Mouse (Mus musculus) kidney, adult 2 months (tissue): ENCODE measurements at regions not wholly inside any gene's neighbourhood (a gene's known extent, or its start where the extent isn't known, plus 50 kb on each side); places are given as distances from the start of the nearest gene placed in this dataset.

Experiments
- DNase-seq: peaks from one replicate; pipeline ENCODE4 v3.0.0; 2021
- H3K27ac ChIP-seq: fragments of 200-500 bp; 2 replicates; pipeline ENCODE4 v1.5.1; 2012; ENCODE audit warnings: low read depth, low read length, control low read depth, inconsistent platforms; ENCODE audit not compliant: insufficient read depth
- H3K27me3 ChIP-seq: fragments of 200-500 bp; replicated peaks from 2 replicates; pipeline ENCODE4 v1.6.1; 2012; ENCODE audit warnings: mild to moderate bottlenecking, moderate library complexity, low read length, inconsistent platforms; ENCODE audit not compliant: control insufficient read depth, insufficient read depth
- H3K36me3 ChIP-seq: fragments of 200-500 bp; 2 replicates; pipeline ENCODE4 v1.6.1; 2012; ENCODE audit warnings: mild to moderate bottlenecking, moderate library complexity, low read length, inconsistent platforms; ENCODE audit not compliant: control insufficient read depth, insufficient read depth
- H3K4me1 ChIP-seq: fragments of 200-500 bp; 2 replicates; pipeline ENCODE4 v1.6.1; 2011; ENCODE audit warnings: low read length; ENCODE audit not compliant: control insufficient read depth, insufficient read depth
- H3K4me3 ChIP-seq: fragments of 200-500 bp; 2 replicates; pipeline ENCODE4 v1.5.1; 2011; ENCODE audit warnings: mild to moderate bottlenecking, low read depth, low read length, control low read depth; ENCODE audit not compliant: insufficient read depth
- CTCF ChIP-seq: fragments of 200-500 bp; conservative IDR thresholded peaks from 2 replicates; pipeline ENCODE4 v1.5.1; 2011; ENCODE audit warnings: low read depth, mild to moderate bottlenecking, control low read depth, low read length, moderate library complexity, mixed read lengths; ENCODE audit not compliant: insufficient read depth, insufficient read length
- POLR2A ChIP-seq: fragments of 200-500 bp; IDR thresholded peaks from one replicate; pipeline ENCODE4 v1.6.1; 2011; ENCODE audit warnings: low read depth, low read length, control low read depth
- WGBS: fragments of 180-500 bp; shearing (Covaris S2); methylation state at CpG from one replicate; pipeline ENCODE4 v1.1.7; 2018; 5-methylcytosine and 5-hydroxymethylcytosine counted together

GRCm38 (mm10) chr9:116460022-116460421, 284.9 kb upstream of the Tgfbr2 start:
- Histone ChIP-seq H3K4me1 (no peaks in the 10 kb centered on the region), H3K36me3 (no peaks in the 10 kb centered on the region), H3K4me3 (no peak overlapping the region), H3K27me3 (no peaks in the 10 kb centered on the region), H3K27ac (no peak overlapping the region)
- 82% methylated on average over 2 of the region's 2 CpGs for WGBS
- no peak for TF ChIP-seq CTCF
- no peak for TF ChIP-seq POLR2A
- DNase-seq: no peak

GRCm38 (mm10) chr9:116452050-116452449, 276.9 kb upstream of the Tgfbr2 start:
- WGBS: 72% methylated on average over 4 of the region's 4 CpGs
- DNase-seq: no peak
- H3K27me3 ChIP-seq: no peaks in the 10 kb centered on the region
- no peaks in the 10 kb centered on the region for H3K36me3 ChIP-seq
- H3K4me1 ChIP-seq: no peaks in the 10 kb centered on the region
- no peak overlapping the region for H3K27ac ChIP-seq
- no peak for TF ChIP-seq CTCF
- no peak for TF ChIP-seq POLR2A
- H3K4me3 ChIP-seq: no peak overlapping the region

GRCm38 (mm10) chr9:116450829-116451228, 275.7 kb upstream of the Tgfbr2 start:
- H3K4me3 ChIP-seq: no peak overlapping the region
- WGBS: 89% methylated on average over 4 of the region's 4 CpGs
- TF ChIP-seq CTCF (no peak), POLR2A (no peak)

GRCm38 (mm10) chr9:116447734-116448133, 272.6 kb upstream of the Tgfbr2 start:
- WGBS: 78% methylated on average over 6 of the region's 6 CpGs
- H3K27me3 ChIP-seq: no peaks in the 10 kb centered on the region
- no peaks in the 10 kb centered on the region for H3K4me1 ChIP-seq
- H3K27ac ChIP-seq: no peak overlapping the region
- TF ChIP-seq CTCF (no peak), POLR2A (no peak)
- H3K36me3 ChIP-seq: no peaks in the 10 kb centered on the region
- DNase-seq: no peak
- no peak overlapping the region for H3K4me3 ChIP-seq

More at GRCm38 (mm10) chr9:116450829-116451228, 275.7 kb upstream of the Tgfbr2 start:
- H3K27ac ChIP-seq: no peak overlapping the region
- no peaks in the 10 kb centered on the region for H3K27me3 ChIP-seq
- H3K36me3 ChIP-seq: no peaks in the 10 kb centered on the region
- no peaks in the 10 kb centered on the region for H3K4me1 ChIP-seq
- DNase-seq: no peak

GRCm38 (mm10) chr9:116438580-116438979, 263.4 kb upstream of the Tgfbr2 start:
- no peak for TF ChIP-seq POLR2A
- no peak for TF ChIP-seq CTCF
- Histone ChIP-seq H3K4me1 (no peaks in the 10 kb centered on the region), H3K27me3 (no peaks in the 10 kb centered on the region), H3K27ac (no peak overlapping the region), H3K36me3 (no peaks in the 10 kb centered on the region), H3K4me3 (no peak overlapping the region)
- no peak for DNase-seq
- WGBS: 73% methylated on average over 1 of the region's 1 CpGs

GRCm38 (mm10) chr9:116434414-116434813, 259.3 kb upstream of the Tgfbr2 start:
- no peak overlapping the region for H3K27ac ChIP-seq
- no peaks in the 10 kb centered on the region for H3K36me3 ChIP-seq
- H3K4me3 ChIP-seq: no peak overlapping the region
- DNase-seq: no peak
- 59% methylated on average over 1 of the region's 1 CpGs for WGBS
- no peaks in the 10 kb centered on the region for H3K27me3 ChIP-seq
- no peaks in the 10 kb centered on the region for H3K4me1 ChIP-seq
- no peak for TF ChIP-seq POLR2A
- TF ChIP-seq CTCF: no peak

GRCm38 (mm10) chr9:116429061-116429460, 253.9 kb upstream of the Tgfbr2 start:
- H3K36me3 ChIP-seq: no peaks in the 10 kb centered on the region
- TF ChIP-seq CTCF: no peak
- no peak for TF ChIP-seq POLR2A
- H3K4me3 ChIP-seq: no peak overlapping the region
- DNase-seq: no peak
- H3K4me1 ChIP-seq: no peaks in the 10 kb centered on the region
- H3K27ac ChIP-seq: no peak overlapping the region
- H3K27me3 ChIP-seq: peaks cover 2% of the 10 kb centered on the region; the same call in 1 of the 2 replicates
- WGBS: 84% methylated on average over 4 of the region's 4 CpGs
